Mouse (Mus musculus): Measurements from ENCODE around the gene Arglu1. TPM values are rescaled to one million over a fixed set of nuclear protein-coding genes. Genes with fewer than 3 reads are reported as not detected.

Gene Arglu1
- total and polyA plus RNA-seq, 3 experiments, result 24.0 to 28.8 (median 26.3) TPM

DNA sequence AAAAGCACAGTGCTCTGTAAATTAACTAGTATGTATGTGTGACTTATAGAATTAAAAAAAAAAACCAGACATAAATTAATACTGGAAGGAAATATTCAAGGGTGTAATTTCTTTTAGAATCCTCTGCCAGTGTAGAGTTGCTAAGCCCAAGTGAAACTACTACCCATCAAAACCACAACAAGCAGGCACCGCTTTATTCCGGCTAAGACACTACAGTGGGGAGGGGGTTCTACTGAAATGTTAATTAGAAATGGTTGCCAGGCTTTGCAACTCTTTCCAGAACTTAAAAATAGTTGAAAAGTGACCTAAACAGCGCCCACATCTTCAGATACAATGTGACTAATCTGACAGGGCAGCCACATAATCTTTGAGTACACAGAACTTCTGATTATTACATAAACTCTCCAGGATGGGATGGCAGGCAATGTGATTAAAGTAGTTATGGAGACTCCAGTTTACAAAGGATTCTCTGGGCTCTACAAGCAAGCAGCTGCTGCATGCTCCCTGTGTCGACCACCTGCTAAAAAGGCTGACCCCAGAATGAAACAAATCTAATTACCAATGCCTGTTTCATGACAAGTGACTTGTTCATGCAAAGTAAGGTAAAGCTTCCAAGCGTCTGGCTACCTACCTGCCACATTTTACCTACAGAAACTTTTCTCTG is 32.5 kb downstream of the Arglu1 start:
- WGBS, result 54% methylated on average over 5 of the region's 5 CpGs
- intact Hi-C loops (cut with DNase I), result loop anchor here (5.0 kb wide), 4 partner anchors 56 to 431 kb away; no protein-coding TSS in a partner anchor

DNA sequence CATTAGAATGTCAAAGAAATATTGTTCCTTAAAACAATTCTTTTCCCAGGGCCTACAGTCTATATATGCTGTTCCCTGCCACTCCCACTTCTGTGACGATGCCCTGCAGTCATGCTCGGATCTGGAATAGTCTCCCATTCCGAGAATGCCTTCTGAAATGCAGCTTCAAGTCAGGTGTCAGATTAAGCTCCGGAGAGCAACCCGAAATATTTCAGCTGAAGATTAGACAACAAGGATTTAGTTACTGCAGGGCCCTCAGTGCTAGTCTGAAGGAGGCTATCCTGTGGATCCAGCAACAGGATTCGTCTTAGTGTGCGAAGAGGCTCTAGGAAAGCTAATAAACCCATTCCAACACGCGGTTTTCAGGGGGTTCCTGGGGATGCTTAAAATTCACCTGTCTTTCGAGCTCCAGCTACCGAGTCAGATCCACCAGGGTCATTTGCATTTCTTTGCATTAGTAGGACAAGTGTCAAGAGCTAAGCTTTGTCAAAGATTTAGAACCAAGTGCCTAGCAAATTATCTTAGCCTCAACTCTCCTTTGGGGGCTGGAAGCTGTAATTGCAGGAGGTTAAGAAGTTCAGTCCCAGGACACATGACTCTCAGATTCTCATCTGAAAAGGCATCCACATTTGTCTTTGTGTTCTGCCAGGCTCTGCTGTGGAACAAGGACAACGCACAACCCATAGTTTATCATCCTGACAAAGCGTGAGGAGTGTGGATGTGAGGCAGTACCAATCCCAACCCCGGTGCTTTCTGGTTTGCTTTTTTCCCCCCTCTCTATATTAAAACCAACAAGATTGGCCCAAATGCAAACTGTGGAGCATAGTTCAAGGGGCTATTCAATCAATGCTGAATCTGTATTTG is 33.5 kb downstream of the Arglu1 start:
- WGBS, result 41% methylated on average over 14 of the region's 14 CpGs
- H3K4me1 ChIP-seq (ENCODE audit: control insufficient read depth, insufficient read depth, low read length), result peaks cover 5% of the 10 kb centered on the region; the same call in 1 of the 2 replicates
- peak in 1 of 2 experiments; percentile 14 for DNase-seq
- intact Hi-C loops (cut with DNase I), result loop anchor here (5.0 kb wide), 4 partner anchors 55 to 430 kb away; no protein-coding TSS in a partner anchor
- TF ChIP-seq CTCF (IDR thresholded peaks at IDR 0.05) (no peak), POLR2A (IDR thresholded peaks at IDR 0.05; ENCODE audit: insufficient read depth, low read depth, low read length) (no peak), EP300 (IDR thresholded peaks at IDR 0.05; ENCODE audit: insufficient read depth, low read depth, low read length) (no peak)
- H3K27ac ChIP-seq, result peak overlapping the region; percentile 45
- peak overlapping the region; percentile 40; the same call in 1 of the 2 replicates for H3K9ac ChIP-seq (ENCODE audit: low read depth, low read length)
- H3K36me3 ChIP-seq (ENCODE audit: control insufficient read depth, insufficient read depth, low read length), result peaks cover 6% of the 10 kb centered on the region
- H3K27me3 ChIP-seq (ENCODE audit: control insufficient read depth, insufficient read depth, low read length), result no peaks in the 10 kb centered on the region
- peaks cover 5% of the 10 kb centered on the region for H3K79me2 ChIP-seq (replicated peaks; ENCODE audit: control insufficient read depth, insufficient read depth, low read length)
- H3K4me3 ChIP-seq, result peak overlapping the region; percentile 13

More for the DNA sequence above, 32.5 kb downstream of the Arglu1 start:
- peak overlapping the region; percentile 45 for H3K27ac ChIP-seq
- H3K4me1 ChIP-seq (ENCODE audit: control insufficient read depth, insufficient read depth, low read length), result peaks cover 3% of the 10 kb centered on the region; the same call in 1 of the 2 replicates
- no peak for TF ChIP-seq CTCF (IDR thresholded peaks at IDR 0.05)
- TF ChIP-seq POLR2A (IDR thresholded peaks at IDR 0.05; ENCODE audit: insufficient read depth, low read depth, low read length), result no peak
- TF ChIP-seq EP300 (IDR thresholded peaks at IDR 0.05; ENCODE audit: insufficient read depth, low read depth, low read length), result no peak
- peaks cover 6% of the 10 kb centered on the region for H3K36me3 ChIP-seq (ENCODE audit: control insufficient read depth, insufficient read depth, low read length)
- no peak for DNase-seq
- no peaks in the 10 kb centered on the region for H3K27me3 ChIP-seq (ENCODE audit: control insufficient read depth, insufficient read depth, low read length)
- H3K9ac ChIP-seq (ENCODE audit: low read depth, low read length), result peak overlapping the region; percentile 50
- peak overlapping the region; percentile 88 for H3K4me3 ChIP-seq
- peaks cover 2% of the 10 kb centered on the region; the same call in 1 of the 2 replicates for H3K79me2 ChIP-seq (replicated peaks; ENCODE audit: control insufficient read depth, insufficient read depth, low read length)

DNA sequence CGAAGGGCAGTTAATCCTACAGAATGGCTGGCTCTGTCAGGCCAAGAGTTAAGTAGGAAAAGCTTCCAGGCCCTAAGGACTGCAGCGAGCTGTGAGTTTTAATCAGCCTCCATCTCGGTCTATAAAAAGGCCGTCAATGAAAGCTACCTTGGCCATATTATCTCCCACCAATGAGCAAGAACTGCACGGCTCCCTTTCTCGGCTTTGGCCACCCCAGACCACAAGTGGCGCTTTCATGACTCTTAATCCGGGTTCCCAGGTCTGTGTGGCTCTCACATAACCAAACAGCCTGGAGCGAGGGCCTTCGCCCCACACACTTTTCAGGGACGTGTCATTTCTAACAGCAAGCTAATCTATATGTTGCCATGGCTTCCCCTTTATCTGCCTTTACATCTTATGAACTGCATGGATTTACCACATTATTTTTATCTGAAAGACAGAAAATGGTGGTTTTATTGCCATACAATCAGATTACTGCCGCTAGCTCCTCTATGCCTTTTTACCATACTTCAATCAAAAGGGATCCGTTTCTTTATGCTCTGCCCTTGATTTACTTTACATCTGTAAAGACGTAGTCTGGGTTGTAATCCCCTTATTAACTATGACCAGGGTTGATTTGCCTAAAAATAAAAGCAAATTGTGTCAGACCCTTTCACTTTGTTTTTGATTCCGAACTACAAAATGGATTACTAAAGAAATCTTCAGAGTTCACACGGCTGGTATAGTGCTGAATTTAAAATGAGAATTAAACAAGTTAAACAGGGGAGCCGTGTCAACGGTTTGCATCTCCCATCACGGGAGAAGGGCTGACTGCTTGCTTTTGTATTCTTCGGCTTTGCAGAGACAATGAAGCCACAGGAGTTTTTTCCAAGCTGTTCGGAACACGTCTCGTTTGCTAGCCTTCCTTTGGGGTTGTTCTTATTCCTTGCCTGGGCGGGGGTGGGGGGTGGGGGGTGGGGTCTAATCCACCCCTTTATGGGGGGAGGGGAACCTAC is 34.7 kb downstream of the Arglu1 start:
- DNase-seq, result no peak
- Histone ChIP-seq H3K79me2 (replicated peaks; ENCODE audit: control insufficient read depth, insufficient read depth, low read length) (peaks cover 7% of the 10 kb centered on the region), H3K27ac (no peak overlapping the region; the same call in 1 of the 2 replicates), H3K4me1 (ENCODE audit: control insufficient read depth, insufficient read depth, low read length) (peaks cover 7% of the 10 kb centered on the region), H3K4me3 (peak overlapping the region; percentile 32), H3K9ac (ENCODE audit: low read depth, low read length) (peak overlapping the region; percentile 18; the same call in 1 of the 2 replicates), H3K36me3 (ENCODE audit: control insufficient read depth, insufficient read depth, low read length) (peaks cover 8% of the 10 kb centered on the region), H3K27me3 (ENCODE audit: control insufficient read depth, insufficient read depth, low read length) (no peaks in the 10 kb centered on the region)
- WGBS, result 54% methylated on average over 24 of the region's 24 CpGs
- intact Hi-C loops (cut with DNase I), result loop anchor here (5.0 kb wide), 4 partner anchors 53 to 428 kb away; no protein-coding TSS in a partner anchor
- TF ChIP-seq CTCF (IDR thresholded peaks at IDR 0.05), result no peak
- TF ChIP-seq EP300 (IDR thresholded peaks at IDR 0.05; ENCODE audit: insufficient read depth, low read depth, low read length), result no peak
- no peak for TF ChIP-seq POLR2A (IDR thresholded peaks at IDR 0.05; ENCODE audit: insufficient read depth, low read depth, low read length)

DNA sequence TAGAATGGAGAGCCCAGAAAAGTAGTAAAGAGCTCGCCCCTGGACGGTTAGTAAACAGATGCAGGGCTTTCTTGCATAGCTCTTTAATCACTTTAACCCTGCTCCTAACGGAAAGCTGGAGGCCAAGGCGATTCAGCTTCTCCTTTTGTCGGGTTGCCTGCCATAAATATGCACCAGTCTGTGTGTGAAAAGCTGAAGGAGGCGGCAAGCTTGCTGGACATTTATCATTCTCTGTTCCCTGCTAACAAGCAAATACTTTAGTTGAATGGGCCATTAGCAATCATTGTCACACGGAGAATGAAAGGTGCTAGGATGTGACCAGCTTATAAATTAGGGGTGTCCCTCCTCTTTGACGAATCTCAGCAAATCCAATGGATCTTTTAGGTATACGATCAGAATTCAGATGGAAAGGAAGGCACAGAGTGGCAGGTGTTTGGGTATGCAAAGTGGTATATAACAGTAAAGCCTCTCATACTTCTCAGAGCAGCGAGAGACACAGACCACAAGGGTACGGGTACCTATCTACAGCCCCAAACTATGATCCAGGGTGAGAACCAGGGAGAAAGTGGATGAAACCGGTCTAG is 36.3 kb downstream of the Arglu1 start:
- Histone ChIP-seq H3K4me1 (ENCODE audit: control insufficient read depth, insufficient read depth, low read length) (peaks cover 15% of the 10 kb centered on the region), H3K9ac (ENCODE audit: low read depth, low read length) (peak overlapping the region; percentile 3; the same call in 1 of the 2 replicates), H3K79me2 (replicated peaks; ENCODE audit: control insufficient read depth, insufficient read depth, low read length) (peaks cover 7% of the 10 kb centered on the region), H3K27me3 (ENCODE audit: control insufficient read depth, insufficient read depth, low read length) (no peaks in the 10 kb centered on the region), H3K27ac (no peak overlapping the region; the same call in 1 of the 2 replicates), H3K4me3 (no peak overlapping the region), H3K36me3 (ENCODE audit: control insufficient read depth, insufficient read depth, low read length) (peaks cover 14% of the 10 kb centered on the region)
- intact Hi-C loops (cut with DNase I), result no loop called here
- WGBS, result 61% methylated on average over 12 of the region's 12 CpGs
- no peak for DNase-seq
- TF ChIP-seq EP300 (IDR thresholded peaks at IDR 0.05; ENCODE audit: insufficient read depth, low read depth, low read length), result no peak
- TF ChIP-seq POLR2A (IDR thresholded peaks at IDR 0.05; ENCODE audit: insufficient read depth, low read depth, low read length), result no peak
- no peak for TF ChIP-seq CTCF (IDR thresholded peaks at IDR 0.05)

DNA sequence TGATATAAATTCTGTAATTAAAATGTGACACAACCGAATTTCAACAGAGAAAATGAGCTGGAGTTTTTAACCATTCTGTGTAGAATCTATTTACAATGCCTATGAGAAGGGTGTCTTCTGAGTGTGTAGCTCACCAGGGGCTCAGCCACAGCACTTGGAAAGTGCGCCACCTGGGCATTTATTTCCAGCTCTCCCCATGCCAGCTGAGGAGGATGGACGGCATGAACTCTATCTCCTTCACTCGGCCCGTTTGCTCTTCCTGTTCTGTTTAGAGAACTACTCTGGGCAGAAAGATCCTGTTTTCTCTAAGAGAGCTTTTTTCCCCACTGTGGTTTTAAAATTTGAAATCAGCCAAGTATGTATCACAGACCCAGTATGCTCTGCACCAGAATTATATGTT is 37.0 kb downstream of the Arglu1 start:
- Histone ChIP-seq H3K9ac (ENCODE audit: low read depth, low read length) (no peak overlapping the region), H3K27ac (no peak overlapping the region; the same call in 1 of the 2 replicates), H3K79me2 (replicated peaks; ENCODE audit: control insufficient read depth, insufficient read depth, low read length) (peaks cover 7% of the 10 kb centered on the region), H3K4me1 (ENCODE audit: control insufficient read depth, insufficient read depth, low read length) (peaks cover 16% of the 10 kb centered on the region), H3K4me3 (no peak overlapping the region; the same call in 1 of the 2 replicates), H3K36me3 (ENCODE audit: control insufficient read depth, insufficient read depth, low read length) (peaks cover 14% of the 10 kb centered on the region), H3K27me3 (ENCODE audit: control insufficient read depth, insufficient read depth, low read length) (no peaks in the 10 kb centered on the region)
- DNase-seq, result no peak
- TF ChIP-seq POLR2A (IDR thresholded peaks at IDR 0.05; ENCODE audit: insufficient read depth, low read depth, low read length) (no peak), EP300 (IDR thresholded peaks at IDR 0.05; ENCODE audit: insufficient read depth, low read depth, low read length) (no peak), CTCF (IDR thresholded peaks at IDR 0.05) (no peak)
- intact Hi-C loops (cut with DNase I), result no loop called here
- WGBS, result 43% methylated on average over 5 of the region's 5 CpGs
